Mouse (Mus musculus) midbrain, embryonic 11.5 days (tissue): ENCODE measurements around the gene Gm49416. TPM values are rescaled to one million over a fixed set of nuclear protein-coding genes. Genes with fewer than 3 reads are reported as not detected.

ENCODE experiments used
- ATAC-seq: fragments of 200-750 bp; cut with Nextera tagmentation; 2 replicates; pipeline ENCODE4 v1.8.0; 2017; ENCODE audit warnings: moderate TSS enrichment, moderate library complexity; ENCODE audit not compliant: low FRiP score
- DNase-seq: peaks from one replicate; pipeline ENCODE4 v3.0.0; 2015; ENCODE audit warnings: low spot score; ENCODE audit errors: missing footprints
- H3K27ac ChIP-seq: fragments of 300-500 bp; sonication (generic); 2 replicates; pipeline ENCODE4 v1.5.1; 2014; ENCODE audit warnings: low read depth, low read length
- H3K27me3 ChIP-seq: fragments of 300-500 bp; sonication (generic); 2 replicates; pipeline ENCODE4 v1.6.1; 2014; ENCODE audit warnings: mild to moderate bottlenecking, low read length, moderate library complexity, mixed read lengths; ENCODE audit not compliant: control insufficient read depth, insufficient read depth
- H3K36me3 ChIP-seq: fragments of 300-500 bp; sonication (generic); 2 replicates; pipeline ENCODE4 v1.6.1; 2014; ENCODE audit warnings: mild to moderate bottlenecking, low read length, moderate library complexity, mixed read lengths; ENCODE audit not compliant: control insufficient read depth, insufficient read depth
- H3K4me1 ChIP-seq: fragments of 300-500 bp; sonication (generic); 2 replicates; pipeline ENCODE4 v1.6.1; 2014; ENCODE audit warnings: low read length; ENCODE audit not compliant: control insufficient read depth, insufficient read depth
- H3K4me2 ChIP-seq: fragments of 300-500 bp; sonication (generic); 2 replicates; pipeline ENCODE4 v1.6.1; 2014; ENCODE audit warnings: mild to moderate bottlenecking, moderate library complexity
- H3K4me3 ChIP-seq: fragments of 300-500 bp; sonication (generic); 2 replicates; pipeline ENCODE4 v1.5.1; 2014; ENCODE audit warnings: low read depth, low read length
- H3K9ac ChIP-seq: fragments of 300-500 bp; sonication (generic); 2 replicates; pipeline ENCODE4 v1.6.1; 2014; ENCODE audit warnings: low read length
- H3K9me3 ChIP-seq: fragments of 300-500 bp; sonication (generic); 2 replicates; pipeline ENCODE4 v1.6.1; 2016; ENCODE audit warnings: low read length; ENCODE audit not compliant: control insufficient read depth
- WGBS: fragments of 180-500 bp; shearing (Covaris S2); extraction: QIAGEN DNeasy Blood & Tissue Kit; methylation state at CpG from one replicate; pipeline ENCODE4 v1.1.7; 2014; 5-methylcytosine and 5-hydroxymethylcytosine counted together
- polyA plus RNA-seq: library from polyadenylated mRNA; unstranded; fragments of >200 nt; fragmentation: Nextera tagmentation; extraction: Ambion mirVana; gene quantifications from 2 replicates; pipeline ENCODE4 v1.2.1, GENCODE M21; 2014

The Gm49416 gene
- polyA plus RNA-seq, 1 experiment from 2014 or later: not detected

DNA sequence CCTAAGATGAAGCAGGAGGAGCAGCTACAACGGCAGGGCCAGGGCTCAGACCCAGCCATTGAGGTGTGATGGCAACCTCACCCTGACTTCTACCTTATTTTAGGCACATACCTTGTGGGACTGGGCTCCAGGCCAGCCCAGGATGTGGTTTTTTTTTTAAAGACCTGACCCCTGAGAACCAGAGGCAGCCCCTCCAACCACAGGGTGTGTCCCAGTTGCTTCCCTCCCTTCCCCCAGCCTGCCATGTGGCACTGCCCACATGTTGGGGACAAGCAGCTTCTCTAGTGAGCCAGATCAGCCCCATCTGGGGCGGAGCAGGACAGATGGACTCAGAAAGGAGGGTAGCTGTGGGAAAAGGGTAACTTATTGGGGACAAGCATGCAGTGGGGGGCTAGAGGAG lies 38.0 kb downstream of the Gm49416 start:
- Histone ChIP-seq H3K27me3 (no peaks in the 10 kb centered on the region), H3K9ac (no peak overlapping the region), H3K4me3 (no peak overlapping the region), H3K36me3 (no peaks in the 10 kb centered on the region; the same call in 1 of the 2 replicates), H3K9me3 (no peaks in the 10 kb centered on the region), H3K4me2 (no peak overlapping the region), H3K27ac (no peak overlapping the region), H3K4me1 (peaks cover 13% of the 10 kb centered on the region)
- DNase-seq (no peak), ATAC-seq (no peak)
- 91% methylated on average over 2 of the region's 2 CpGs for WGBS

DNA sequence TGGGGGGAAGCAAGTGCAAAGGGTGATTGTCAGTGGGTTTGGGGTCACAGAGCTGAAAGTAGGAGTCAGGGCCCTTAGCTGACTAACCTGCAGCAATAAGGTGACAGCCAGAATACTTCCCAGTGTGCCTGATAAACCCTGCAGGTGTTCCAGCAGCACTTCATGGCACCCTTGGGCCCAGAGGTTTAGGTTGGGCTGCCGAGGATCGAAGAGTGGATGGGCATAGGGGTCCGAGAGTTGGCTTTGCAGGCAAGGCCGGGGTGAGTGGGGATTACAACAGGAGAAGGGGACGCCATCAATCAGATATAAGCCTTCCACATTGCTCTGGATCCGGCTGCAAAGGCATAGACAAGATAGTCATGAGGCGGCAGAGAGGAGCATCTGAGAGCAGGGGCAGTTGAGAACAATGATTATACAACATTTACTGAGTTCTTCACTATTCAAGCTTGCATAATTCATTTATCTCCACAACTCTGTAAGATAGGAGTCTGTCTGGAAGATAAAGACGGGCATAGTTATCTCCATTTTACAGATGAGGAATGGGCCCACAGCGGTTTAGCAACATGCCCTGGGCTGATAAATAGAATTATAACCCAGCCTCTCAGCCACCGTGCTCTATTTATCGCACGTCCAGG lies 39.3 kb downstream of the Gm49416 start:
- H3K36me3 ChIP-seq: no peaks in the 10 kb centered on the region; the same call in 1 of the 2 replicates
- no peak overlapping the region for H3K27ac ChIP-seq
- H3K4me2 ChIP-seq: no peak overlapping the region
- 87% methylated on average over 12 of the region's 12 CpGs for WGBS
- no peak overlapping the region for H3K9ac ChIP-seq
- no peaks in the 10 kb centered on the region for H3K9me3 ChIP-seq
- ATAC-seq (no peak), DNase-seq (no peak)
- no peaks in the 10 kb centered on the region for H3K27me3 ChIP-seq
- H3K4me3 ChIP-seq: no peak overlapping the region
- peaks cover 13% of the 10 kb centered on the region for H3K4me1 ChIP-seq

DNA sequence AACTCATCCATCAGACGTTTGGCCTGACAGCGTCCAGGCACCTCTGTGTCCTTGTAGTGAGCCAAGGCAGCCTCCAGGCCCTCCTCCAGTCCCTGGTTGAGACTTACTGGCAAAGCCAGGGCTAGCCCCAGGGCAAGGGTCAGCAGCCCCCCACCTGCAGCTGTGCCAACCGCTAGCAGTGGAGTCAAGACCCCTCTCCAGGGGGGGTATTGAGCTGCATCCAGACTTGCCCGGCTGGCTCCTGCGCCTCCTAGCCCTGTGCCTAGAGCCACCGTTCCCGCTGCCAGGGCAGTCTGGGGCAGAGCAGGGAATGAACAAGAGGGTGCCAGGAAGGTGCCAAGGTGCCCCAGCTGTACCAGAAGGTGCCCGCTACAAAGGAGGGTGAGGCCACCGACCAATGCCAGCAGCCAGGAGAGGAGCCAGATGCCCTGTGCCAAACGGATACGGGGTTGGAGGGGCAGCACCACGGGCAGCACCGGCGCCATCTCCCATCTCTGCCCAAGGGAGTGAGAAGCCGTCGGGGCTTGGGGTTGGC lies 40.0 kb downstream of the Gm49416 start:
- Histone ChIP-seq H3K4me1 (peaks cover 13% of the 10 kb centered on the region), H3K4me2 (peak overlapping the region; percentile 81), H3K9ac (peak overlapping the region; percentile 79; the same call in 1 of the 2 replicates), H3K27me3 (no peaks in the 10 kb centered on the region), H3K36me3 (no peaks in the 10 kb centered on the region; the same call in 1 of the 2 replicates), H3K4me3 (peak overlapping the region; percentile 66), H3K9me3 (no peaks in the 10 kb centered on the region), H3K27ac (no peak overlapping the region)
- 17% methylated on average over 16 of the region's 16 CpGs for WGBS
- ATAC-seq: peak; percentile 36
- no peak for DNase-seq

DNA sequence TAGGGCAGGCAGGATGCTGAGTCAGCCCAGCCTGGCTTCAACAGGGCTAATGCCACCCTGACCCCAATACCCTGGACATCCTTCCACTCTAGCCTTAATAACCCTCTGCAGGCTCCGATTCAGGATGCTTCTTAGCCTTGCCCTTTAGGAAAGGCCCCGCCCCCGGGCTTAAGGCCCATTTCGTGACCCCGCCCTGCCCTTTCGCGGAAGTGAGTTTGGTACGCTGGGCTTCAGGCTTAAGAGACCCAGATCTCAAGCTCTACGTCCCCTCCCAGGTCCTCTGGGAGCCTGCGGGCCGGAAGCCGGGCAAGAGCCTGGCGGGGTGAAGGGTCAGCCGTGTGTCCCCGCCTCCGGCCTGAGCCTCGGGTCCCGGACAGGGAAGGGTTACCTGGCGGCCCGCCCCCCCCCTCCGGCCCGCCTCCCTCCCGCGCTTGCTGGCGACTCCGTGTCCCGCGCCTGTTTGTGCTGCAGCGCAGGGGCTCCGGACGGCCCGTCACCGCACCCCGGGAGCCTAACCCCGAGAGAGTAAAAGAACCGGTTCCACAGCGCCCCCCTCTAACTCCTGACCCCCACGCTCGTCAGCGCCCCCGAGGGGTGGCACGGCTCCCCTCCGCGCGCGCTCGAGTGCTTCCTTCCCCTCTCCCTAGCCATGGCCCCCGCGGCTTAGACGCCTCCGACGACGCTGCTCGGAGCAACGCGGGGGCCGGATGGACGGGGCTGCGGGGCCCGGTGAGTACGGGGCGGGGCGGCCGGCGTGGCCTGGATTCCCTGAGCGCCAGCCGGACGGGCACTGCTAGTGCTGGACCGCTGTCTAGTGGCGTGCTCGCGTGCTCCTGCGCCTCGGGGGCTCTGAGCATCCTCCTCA lies 40.7 kb downstream of the Gm49416 start, which contains the start of the genes Rom1 and Eml3:
Gene Rom1, minus strand, starts transcription at position 133 of the 865 bp plus-strand sequence.
Gene Eml3, plus strand, starts transcription at position 329 of the 865 bp plus-strand sequence.
- Histone ChIP-seq H3K9ac (peak within 1 kb of the TSS; percentile 79), H3K4me1 (peaks cover 13% of the 10 kb centered on the region), H3K9me3 (no peaks in the 10 kb centered on the region), H3K36me3 (no peaks in the 10 kb centered on the region; the same call in 1 of the 2 replicates), H3K4me3 (peak within 1 kb of the TSS; percentile 66), H3K27me3 (no peaks in the 10 kb centered on the region), H3K27ac (peak within 1 kb of the TSS; percentile 44), H3K4me2 (peak within 1 kb of the TSS; percentile 81)
- peak; percentile 97 for DNase-seq
- WGBS: under 1% methylated on average over 66 of the region's 74 CpGs
- ATAC-seq: peak; percentile 81

DNA sequence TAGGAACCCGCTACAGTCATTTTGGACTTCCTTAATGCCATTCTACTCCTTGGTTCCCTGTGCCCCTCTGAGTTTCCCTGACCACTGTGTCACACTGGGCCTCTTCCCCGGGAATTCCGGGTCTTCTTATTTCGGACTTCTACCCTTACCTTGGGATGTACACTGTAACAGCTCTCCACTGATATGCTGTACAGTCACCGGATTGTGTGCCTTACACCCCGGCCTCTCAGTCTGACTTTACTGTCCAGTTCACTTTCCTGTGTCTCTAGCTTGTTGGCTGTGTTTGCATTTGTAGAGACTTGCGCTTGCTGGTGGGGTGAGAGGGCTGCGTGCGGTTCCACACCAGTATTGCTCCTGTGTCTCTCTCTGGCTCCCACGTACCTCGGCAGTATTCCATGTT lies 41.4 kb downstream of the Gm49416 start:
- peak overlapping the region; percentile 79 for H3K9ac ChIP-seq
- no peaks in the 10 kb centered on the region for H3K9me3 ChIP-seq
- DNase-seq (peak; percentile 90), ATAC-seq (no peak)
- H3K4me1 ChIP-seq: peaks cover 13% of the 10 kb centered on the region
- 19% methylated on average over 11 of the region's 11 CpGs for WGBS
- no peaks in the 10 kb centered on the region for H3K27me3 ChIP-seq
- peak overlapping the region; percentile 66 for H3K4me3 ChIP-seq
- H3K36me3 ChIP-seq: no peaks in the 10 kb centered on the region; the same call in 1 of the 2 replicates
- H3K4me2 ChIP-seq: peak overlapping the region; percentile 81
- no peak overlapping the region for H3K27ac ChIP-seq

DNA sequence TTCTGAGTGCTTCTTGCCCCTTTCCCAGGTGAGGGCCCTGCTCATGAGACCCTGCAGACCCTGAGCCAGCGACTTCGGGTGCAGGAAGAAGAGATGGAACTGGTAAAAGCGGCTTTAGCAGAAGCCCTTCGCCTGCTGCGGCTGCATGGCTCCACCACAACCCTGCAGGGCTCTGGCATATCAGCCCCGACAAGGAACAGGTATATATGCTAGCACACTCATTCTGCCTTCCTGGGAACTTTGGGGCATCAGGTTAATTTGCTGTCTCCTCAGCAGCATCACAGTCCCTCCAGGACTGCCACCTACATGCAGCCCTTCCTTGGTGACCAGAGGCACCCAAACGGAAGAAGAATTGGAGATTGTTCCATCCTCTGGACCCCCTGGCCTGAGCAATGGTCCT lies 42.0 kb downstream of the Gm49416 start:
- Histone ChIP-seq H3K4me3 (no peak overlapping the region; the same call in 1 of the 2 replicates), H3K27ac (no peak overlapping the region), H3K9ac (peak overlapping the region; percentile 14; the same call in 1 of the 2 replicates), H3K27me3 (no peaks in the 10 kb centered on the region), H3K9me3 (no peaks in the 10 kb centered on the region), H3K4me2 (peak overlapping the region; percentile 81), H3K36me3 (no peaks in the 10 kb centered on the region; the same call in 1 of the 2 replicates), H3K4me1 (peaks cover 13% of the 10 kb centered on the region)
- ATAC-seq (no peak), DNase-seq (no peak)
- 84% methylated on average over 7 of the region's 7 CpGs for WGBS

DNA sequence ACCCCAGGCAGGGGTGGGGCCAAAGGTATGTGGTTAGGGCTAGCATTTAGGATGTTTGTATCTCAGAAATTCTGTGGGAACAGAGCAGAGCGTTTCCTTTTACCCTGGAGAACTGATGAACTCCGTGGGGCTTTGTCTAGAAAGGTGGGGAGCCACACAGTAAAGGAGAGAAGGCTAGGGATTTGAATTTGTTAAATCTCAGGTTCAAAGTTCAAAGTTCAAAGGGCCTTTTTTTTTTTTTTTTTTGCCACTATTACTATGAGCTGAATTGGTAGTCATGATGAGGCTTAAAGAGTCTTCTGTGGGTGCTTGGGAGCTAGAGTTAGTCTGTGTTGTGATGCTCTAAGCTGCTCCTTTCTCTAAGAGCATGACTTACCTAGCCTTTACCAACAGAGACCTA lies 48.0 kb downstream of the Gm49416 start:
- Histone ChIP-seq H3K27me3 (no peaks in the 10 kb centered on the region), H3K4me3 (no peak overlapping the region), H3K27ac (no peak overlapping the region), H3K4me1 (peaks cover 5% of the 10 kb centered on the region), H3K9ac (no peak overlapping the region), H3K36me3 (no peaks in the 10 kb centered on the region), H3K9me3 (no peaks in the 10 kb centered on the region), H3K4me2 (no peak overlapping the region)
- DNase-seq (peak; percentile 61), ATAC-seq (no peak)
- 69% methylated on average over 2 of the region's 2 CpGs for WGBS

DNA sequence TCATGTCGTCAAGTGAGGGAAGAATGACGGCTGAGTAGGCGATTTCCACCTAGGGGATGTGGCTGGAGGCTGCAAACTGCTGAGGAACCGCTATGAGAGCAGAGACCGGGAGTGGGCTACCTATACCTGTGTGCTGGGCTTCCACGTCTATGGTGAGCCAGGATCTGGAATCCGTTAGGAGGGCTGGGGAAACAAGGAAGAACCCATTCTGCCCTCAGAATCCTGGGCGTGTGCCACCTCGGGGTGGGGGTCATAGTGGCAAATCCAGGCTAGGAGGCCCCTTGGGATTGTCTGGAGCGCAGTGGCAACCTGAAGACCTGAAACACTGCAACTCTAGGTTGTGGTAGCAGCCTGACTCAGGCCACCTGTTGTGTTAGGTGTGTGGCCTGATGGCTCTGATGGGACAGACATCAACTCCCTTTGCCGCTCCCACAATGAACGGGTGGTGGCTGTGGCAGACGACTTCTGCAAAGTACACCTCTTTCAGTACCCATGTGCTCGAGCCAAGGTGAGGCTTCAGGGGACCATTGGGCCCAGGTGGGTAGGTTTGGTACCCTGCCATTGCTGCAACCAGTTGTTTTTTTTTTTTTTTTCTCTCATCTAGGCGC lies 51.9 kb downstream of the Gm49416 start:
- Histone ChIP-seq H3K27ac (no peak overlapping the region), H3K4me2 (peak overlapping the region; percentile 73; the same call in 1 of the 2 replicates), H3K4me1 (peaks cover 15% of the 10 kb centered on the region), H3K9ac (peak overlapping the region; percentile 95), H3K27me3 (no peaks in the 10 kb centered on the region), H3K4me3 (peak overlapping the region; percentile 98; the same call in 1 of the 2 replicates), H3K9me3 (no peaks in the 10 kb centered on the region), H3K36me3 (peaks cover 5% of the 10 kb centered on the region; the same call in 1 of the 2 replicates)
- peak; percentile 0 for ATAC-seq
- WGBS: 82% methylated on average over 15 of the region's 15 CpGs
- no peak for DNase-seq
